Mouse (Mus musculus): ENCODE measurements at regions not wholly inside any gene's neighbourhood (a gene's known extent, or its start where the extent isn't known, plus 50 kb on each side); places are given as distances from the start of the nearest gene placed in this dataset.
"Not testable (repeated sequence)": the region's sequence is repeated elsewhere in the genome, so short reads cannot be mapped to it uniquely, and the experiment has no call there.

- ATAC-seq; H3K4me2 ChIP-seq (replicated peaks; ENCODE audit: low read depth); H3K36me3 ChIP-seq (ENCODE audit: control insufficient read depth, insufficient read depth); H3K4me3 ChIP-seq (ENCODE audit: low read depth, low read length); H3K9ac ChIP-seq (ENCODE audit: low read depth, low read length); H3K27me3 ChIP-seq (replicated peaks; ENCODE audit: control insufficient read depth, insufficient read depth, low read length); H3K27ac ChIP-seq (ENCODE audit: low read depth, low read length); H3K4me1 ChIP-seq (replicated peaks; ENCODE audit: control insufficient read depth, insufficient read depth, low read length); H3K9me3 ChIP-seq (ENCODE audit: control insufficient read depth): not testable (repeated sequence)
- WGBS, result 55% methylated on average over 5 of the region's 5 CpGs
Measured at GRCm38 (mm10) chrX:65778656-65779370, 525.2 kb downstream of the 4930447F04Rik start.

GRCm38 (mm10) chrX:65769861-65770260 is 534.2 kb downstream of the 4930447F04Rik start:
- H3K4me3 ChIP-seq (ENCODE audit: low read depth, low read length), result no peak overlapping the region
- H3K9me3 ChIP-seq (ENCODE audit: control insufficient read depth), result no peaks in the 10 kb centered on the region
- no peak for TF ChIP-seq CTCF (IDR thresholded peaks at IDR 0.05; ENCODE audit: low read depth)
- H3K4me2 ChIP-seq (replicated peaks; ENCODE audit: low read depth), result no peak overlapping the region
- H3K27me3 ChIP-seq (replicated peaks; ENCODE audit: control insufficient read depth, insufficient read depth, low read length), result no peaks in the 10 kb centered on the region
- H3K36me3 ChIP-seq (ENCODE audit: control insufficient read depth, insufficient read depth), result no peaks in the 10 kb centered on the region
- no peak overlapping the region for H3K27ac ChIP-seq (ENCODE audit: low read depth, low read length)
- ATAC-seq, result no peak
- WGBS, result 90% methylated on average over 1 of the region's 1 CpGs
- no peak overlapping the region for H3K9ac ChIP-seq (ENCODE audit: low read depth, low read length)
- H3K4me1 ChIP-seq (replicated peaks; ENCODE audit: control insufficient read depth, insufficient read depth, low read length), result no peaks in the 10 kb centered on the region

GRCm38 (mm10) chrX:65734577-65734976 is 569.4 kb downstream of the 4930447F04Rik start:
- no peak overlapping the region for H3K4me2 ChIP-seq (replicated peaks; ENCODE audit: low read depth)
- H3K27me3 ChIP-seq (replicated peaks; ENCODE audit: control insufficient read depth, insufficient read depth, low read length), result no peaks in the 10 kb centered on the region
- H3K36me3 ChIP-seq (ENCODE audit: control insufficient read depth, insufficient read depth), result no peaks in the 10 kb centered on the region
- H3K9me3 ChIP-seq (ENCODE audit: control insufficient read depth), result no peaks in the 10 kb centered on the region
- no peaks in the 10 kb centered on the region for H3K4me1 ChIP-seq (replicated peaks; ENCODE audit: control insufficient read depth, insufficient read depth, low read length)
- peak; percentile 54 for TF ChIP-seq CTCF (IDR thresholded peaks at IDR 0.05; ENCODE audit: low read depth)
- no peak overlapping the region for H3K27ac ChIP-seq (ENCODE audit: low read depth, low read length)
- no peak overlapping the region for H3K9ac ChIP-seq (ENCODE audit: low read depth, low read length)
- ATAC-seq, result no peak
- no peak overlapping the region for H3K4me3 ChIP-seq (ENCODE audit: low read depth, low read length)

GRCm38 (mm10) chrX:65715562-65715961 is 588.5 kb downstream of the 4930447F04Rik start:
- no peaks in the 10 kb centered on the region for H3K27me3 ChIP-seq (replicated peaks; ENCODE audit: control insufficient read depth, insufficient read depth, low read length)

More at GRCm38 (mm10) chrX:65715562-65715961, 588.5 kb downstream of the 4930447F04Rik start:
- TF ChIP-seq CTCF (IDR thresholded peaks at IDR 0.05; ENCODE audit: low read depth), result 0 out of 2 replicates have a peak, but pooled peaks have one; percentile 16
- Histone ChIP-seq H3K4me2 (replicated peaks; ENCODE audit: low read depth) (no peak overlapping the region), H3K4me1 (replicated peaks; ENCODE audit: control insufficient read depth, insufficient read depth, low read length) (no peaks in the 10 kb centered on the region), H3K4me3 (ENCODE audit: low read depth, low read length) (no peak overlapping the region), H3K9me3 (ENCODE audit: control insufficient read depth) (no peaks in the 10 kb centered on the region), H3K27ac (ENCODE audit: low read depth, low read length) (no peak overlapping the region), H3K9ac (ENCODE audit: low read depth, low read length) (no peak overlapping the region), H3K36me3 (ENCODE audit: control insufficient read depth, insufficient read depth) (no peaks in the 10 kb centered on the region)
- ATAC-seq, result no peak
